Mouse (Mus musculus) cerebellum, adult 2 months (tissue): Measurements from ENCODE around the gene Xpr1. TPM values are rescaled to one million over a fixed set of nuclear protein-coding genes. Genes with fewer than 3 reads are reported as not detected.

Experiments
- DNase-seq, 2 experiments: peaks; one replicate each; pipeline ENCODE4 v3.0.0; 2021
- H3K27ac ChIP-seq: fragments of 200-500 bp; 2 replicates; pipeline ENCODE4 v1.5.1; 2012; ENCODE audit warnings: low read length, control low read depth, inconsistent platforms; ENCODE audit not compliant: insufficient read depth
- H3K27me3 ChIP-seq: fragments of 200-500 bp; 2 replicates; pipeline ENCODE4 v1.6.1; 2012; ENCODE audit warnings: inconsistent platforms, mild to moderate bottlenecking, low read length, moderate library complexity; ENCODE audit not compliant: control insufficient read depth, insufficient read depth
- H3K4me1 ChIP-seq: fragments of 200-500 bp; 2 replicates; pipeline ENCODE4 v1.6.1; 2011; ENCODE audit warnings: low read length; ENCODE audit not compliant: control insufficient read depth, insufficient read depth
- H3K4me3 ChIP-seq: fragments of 200-500 bp; replicated peaks from 2 replicates; pipeline ENCODE3; 2011; ENCODE audit warnings: mild to moderate bottlenecking, low read depth, low read length, control low read depth; ENCODE audit not compliant: insufficient read depth
- CTCF ChIP-seq: fragments of 200-500 bp; IDR thresholded peaks from 2 replicates; pipeline ENCODE4 v1.5.1; 2011; ENCODE audit warnings: low read depth, mild to moderate bottlenecking, control low read depth, low read length, moderate library complexity, borderline replicate concordance; ENCODE audit not compliant: insufficient read depth
- POLR2A ChIP-seq: fragments of 200-500 bp; IDR thresholded peaks from 2 replicates; pipeline ENCODE4 v1.6.1; 2011; ENCODE audit warnings: low read length, control low read depth, borderline replicate concordance; ENCODE audit not compliant: insufficient read depth
- WGBS: fragments of 180-500 bp; shearing (Covaris S2); methylation state at CpG from one replicate; pipeline ENCODE4 v1.1.7; 2018; 5-methylcytosine and 5-hydroxymethylcytosine counted together
- polyA plus RNA-seq: library from polyadenylated mRNA; depleted of rRNA; stranded (reverse); fragments of >200 nt; gene quantifications from 2 replicates; pipeline ENCODE4 v1.2.3, GENCODE M21; 2012

Xpr1 gene
- polyA plus RNA-seq, 1 experiment = 30.6 TPM

DNA sequence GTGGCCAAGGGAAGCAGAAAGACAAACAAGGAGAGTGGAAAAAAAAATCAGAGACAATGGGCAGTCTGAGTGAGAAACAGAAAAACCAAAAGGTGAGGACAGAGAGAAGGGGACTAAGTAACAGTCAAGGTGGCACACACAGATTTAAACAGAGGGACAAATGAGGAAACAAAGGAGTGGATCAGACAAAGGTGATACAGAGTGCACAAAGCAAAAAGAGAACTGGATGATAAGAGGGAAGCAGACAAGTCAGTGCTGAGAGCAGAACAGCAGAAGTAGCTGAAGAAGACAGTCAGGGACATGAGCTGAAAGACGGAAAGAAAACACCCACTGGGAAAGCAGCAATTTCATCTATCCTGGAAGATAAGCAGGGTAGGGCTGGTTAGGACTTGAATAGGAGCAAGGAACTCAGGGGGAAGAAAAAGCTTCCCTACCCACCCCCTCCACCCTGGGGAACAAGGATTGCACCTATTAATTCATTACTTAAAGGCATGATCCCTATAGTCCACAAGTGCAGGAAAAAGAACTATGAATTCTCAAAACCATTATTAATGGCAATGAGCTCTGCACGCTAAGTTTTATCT is 47.0 kb downstream of the Xpr1 start:
- Histone ChIP-seq H3K4me3 (no peak overlapping the region), H3K27me3 (no peaks in the 10 kb centered on the region), H3K27ac (no peak overlapping the region), H3K4me1 (0 out of 2 replicates have a peak, but pooled peaks cover 3% of the 10 kb centered on the region)
- no peak for TF ChIP-seq CTCF
- no peak for TF ChIP-seq POLR2A
- DNase-seq = no peak
- 74% methylated on average over 2 of the region's 2 CpGs for WGBS

DNA sequence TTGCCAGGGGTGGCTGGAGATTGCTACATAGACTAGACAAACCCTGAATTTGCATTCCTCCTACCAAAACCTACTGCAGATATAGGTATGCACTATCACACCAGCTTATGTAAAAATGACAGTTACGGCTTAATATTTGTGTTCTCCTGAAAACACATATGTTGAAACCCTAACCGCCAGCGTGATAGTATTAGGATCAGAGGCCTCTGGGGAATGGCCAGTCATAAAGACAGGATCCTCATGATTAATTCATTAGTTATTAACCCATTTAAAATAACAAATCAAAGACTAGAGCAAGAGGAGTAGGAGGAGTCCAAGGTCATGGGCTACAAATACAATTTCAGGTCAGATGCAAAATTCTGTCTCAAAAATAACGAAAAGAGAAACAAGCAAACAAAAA is 50.8 kb downstream of the Xpr1 start:
- no peak for DNase-seq
- no peak for TF ChIP-seq CTCF
- no peak for TF ChIP-seq POLR2A
- Histone ChIP-seq H3K4me1 (no peaks in the 10 kb centered on the region), H3K27ac (no peak overlapping the region), H3K4me3 (no peak overlapping the region), H3K27me3 (no peaks in the 10 kb centered on the region)
- 74% methylated on average over 4 of the region's 4 CpGs for WGBS

- 94% methylated on average over 4 of the region's 4 CpGs for WGBS
- DNase-seq = no peak
- Histone ChIP-seq H3K4me3 (no peak overlapping the region), H3K27me3 (no peaks in the 10 kb centered on the region), H3K4me1 (no peaks in the 10 kb centered on the region), H3K27ac (no peak overlapping the region)
- TF ChIP-seq CTCF (no peak), POLR2A (no peak)
Observed at GRCm38 (mm10) chr1:155361502-155362126, 55.6 kb downstream of the Xpr1 start.

DNA sequence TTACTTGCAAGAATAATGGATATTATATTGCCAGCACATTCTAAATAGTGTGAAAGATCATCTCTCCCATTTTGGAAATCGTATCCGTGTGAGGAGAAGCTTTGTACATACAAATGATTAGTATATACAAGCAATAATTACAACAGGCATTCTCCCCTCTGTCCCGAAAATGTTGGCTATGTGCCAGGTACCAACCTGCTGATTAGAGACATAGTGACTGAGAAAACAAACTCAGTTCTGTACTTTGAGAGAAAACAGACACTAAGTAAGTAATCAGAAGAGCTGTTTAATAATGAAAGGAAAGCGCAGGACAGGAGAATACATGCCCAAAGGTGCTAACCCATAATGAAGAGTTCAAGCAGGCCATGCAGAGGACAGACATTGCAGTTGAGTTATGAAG is 64.1 kb downstream of the Xpr1 start:
- Histone ChIP-seq H3K27me3 (no peaks in the 10 kb centered on the region), H3K4me3 (no peak overlapping the region), H3K4me1 (no peaks in the 10 kb centered on the region), H3K27ac (no peak overlapping the region)
- 60% methylated on average over 4 of the region's 4 CpGs for WGBS
- TF ChIP-seq POLR2A = no peak
- TF ChIP-seq CTCF = no peak
- DNase-seq = peak in 1 of 2 experiments; percentile 6

GRCm38 (mm10) chr1:155351527-155351926 is 65.7 kb downstream of the Xpr1 start:
- WGBS = 99% methylated on average over 4 of the region's 4 CpGs
- Histone ChIP-seq H3K4me3 (no peak overlapping the region), H3K27me3 (no peaks in the 10 kb centered on the region), H3K4me1 (no peaks in the 10 kb centered on the region), H3K27ac (no peak overlapping the region)
- no peak for DNase-seq
- TF ChIP-seq POLR2A (no peak), CTCF (no peak)

GRCm38 (mm10) chr1:155348491-155348890 is 68.7 kb downstream of the Xpr1 start:
- TF ChIP-seq POLR2A (no peak), CTCF (no peak)

GRCm38 (mm10) chr1:155347339-155347738 is 69.9 kb downstream of the Xpr1 start:
- TF ChIP-seq POLR2A (no peak), CTCF (no peak)
- Histone ChIP-seq H3K4me3 (no peak overlapping the region), H3K4me1 (no peaks in the 10 kb centered on the region), H3K27me3 (no peaks in the 10 kb centered on the region), H3K27ac (no peak overlapping the region)
- WGBS = 86% methylated on average over 4 of the region's 4 CpGs
- DNase-seq = no peak

More at GRCm38 (mm10) chr1:155348491-155348890, 68.7 kb downstream of the Xpr1 start:
- H3K4me1 ChIP-seq = no peaks in the 10 kb centered on the region
- no peak overlapping the region for H3K4me3 ChIP-seq
- no peak overlapping the region for H3K27ac ChIP-seq
- H3K27me3 ChIP-seq = no peaks in the 10 kb centered on the region
- 88% methylated on average over 3 of the region's 3 CpGs for WGBS
- no peak for DNase-seq

DNA sequence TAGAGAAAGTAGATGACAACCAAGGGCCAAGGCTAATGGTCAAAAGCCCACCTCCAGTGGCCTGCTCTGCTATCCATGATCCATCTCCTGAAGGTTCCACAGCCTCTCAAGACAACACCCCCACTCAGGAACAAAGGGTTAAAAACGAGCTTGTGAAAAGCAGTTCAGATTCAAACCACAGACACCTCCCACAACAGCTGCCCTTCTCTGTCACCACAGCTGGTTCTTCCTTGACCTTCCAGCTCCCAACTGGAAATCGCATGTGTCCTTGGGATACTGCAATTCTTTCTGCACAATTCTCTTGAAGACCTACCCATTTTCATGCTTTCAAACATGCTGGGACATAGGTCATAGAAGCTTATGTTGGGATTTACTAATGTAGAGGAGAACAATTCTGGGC is 73.2 kb downstream of the Xpr1 start:
- no peaks in the 10 kb centered on the region for H3K4me1 ChIP-seq
- no peak for DNase-seq
- H3K27me3 ChIP-seq = no peaks in the 10 kb centered on the region
- no peak overlapping the region for H3K4me3 ChIP-seq
- TF ChIP-seq POLR2A (no peak), CTCF (no peak)
- no peak overlapping the region for H3K27ac ChIP-seq
- WGBS = 85% methylated on average over 2 of the region's 2 CpGs
